Mouse (Mus musculus) right cerebral cortex, adult 2 months (tissue): Measurements from ENCODE around the gene Scd4.
A peak's percentile ranks its signal among the peaks of the same experiment; 100 is the strongest.

Experiments
- DNase-seq, 2 experiments: peaks; one replicate each; pipeline ENCODE4 v3.0.0; 2021 to 2022; ENCODE audit warnings: low spot score in 2 of 2

Scd4 gene

DNA sequence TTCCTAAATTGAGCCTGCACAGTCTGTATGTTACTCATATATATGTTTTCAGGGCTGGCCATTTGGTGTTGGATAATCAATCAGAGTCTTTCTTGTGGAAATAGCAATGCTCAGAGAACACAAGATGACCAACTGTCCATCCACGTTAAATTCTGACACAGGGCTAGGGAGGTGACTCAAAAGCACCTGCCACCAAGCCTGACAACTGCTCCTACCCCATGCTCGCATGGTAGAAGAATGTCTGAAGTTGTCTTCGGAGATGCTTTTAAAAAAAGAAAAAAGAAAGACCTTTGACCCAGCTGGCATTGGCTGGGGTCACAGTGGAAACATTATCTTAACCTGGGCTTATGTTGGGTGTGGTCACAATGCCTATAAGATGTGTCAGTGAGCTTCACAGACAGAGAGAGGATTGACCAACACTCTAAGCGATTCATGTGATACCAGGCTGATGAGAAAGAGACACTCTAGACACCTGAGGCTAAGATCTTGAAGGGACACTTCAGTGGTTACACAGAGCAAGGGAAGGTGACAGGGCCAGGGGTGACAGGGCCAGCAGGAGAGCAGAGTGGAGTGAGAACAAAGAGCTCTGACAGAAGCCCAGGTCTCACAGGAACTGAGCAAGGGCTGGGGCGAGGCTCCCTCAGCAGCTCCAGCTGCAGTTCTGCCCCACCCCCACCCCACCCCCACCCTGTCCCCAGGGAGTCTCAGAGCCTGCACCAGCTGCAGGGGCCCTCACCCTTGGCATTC lies 44.9 kb downstream of the Scd4 start:
- no peak for DNase-seq

DNA sequence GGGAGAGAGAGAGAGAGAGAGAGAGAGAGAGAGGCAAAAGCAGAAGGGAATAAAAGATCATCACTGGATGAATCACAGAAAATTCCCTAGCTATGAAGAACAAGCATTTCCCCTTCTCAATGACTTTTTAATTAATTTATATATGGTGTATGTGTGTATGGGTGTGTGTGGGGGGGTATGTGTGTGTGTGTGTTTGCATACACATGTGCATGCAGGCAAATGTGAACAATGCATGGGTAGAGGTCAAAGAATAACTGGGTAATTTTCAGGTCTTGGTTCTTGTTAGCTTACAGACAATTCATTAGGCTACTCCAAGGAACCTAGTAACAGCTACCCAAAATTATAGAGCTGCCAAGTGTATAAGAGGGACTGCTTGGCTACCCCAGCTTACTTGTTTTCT lies 46.2 kb downstream of the Scd4 start:
- no peak for DNase-seq

DNA sequence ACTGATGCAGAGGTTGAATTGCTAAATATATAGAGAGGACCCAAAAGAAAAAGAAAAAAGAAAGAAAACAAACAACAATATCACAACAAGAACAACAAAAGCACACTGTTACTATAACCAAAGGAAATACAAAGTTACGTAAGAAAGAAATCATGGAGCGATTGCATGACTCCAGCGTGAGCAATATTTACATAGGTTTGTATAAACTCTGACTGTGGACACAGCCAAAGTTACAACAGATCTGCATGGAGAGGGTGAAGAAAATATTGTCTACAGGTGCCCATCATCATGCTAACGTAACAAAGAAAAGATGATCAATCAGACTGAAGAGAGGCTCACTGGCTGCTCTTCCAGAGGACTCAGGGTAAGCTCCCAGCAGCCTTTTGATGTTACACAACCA lies 47.2 kb downstream of the Scd4 start:
- DNase-seq = no peak

DNA sequence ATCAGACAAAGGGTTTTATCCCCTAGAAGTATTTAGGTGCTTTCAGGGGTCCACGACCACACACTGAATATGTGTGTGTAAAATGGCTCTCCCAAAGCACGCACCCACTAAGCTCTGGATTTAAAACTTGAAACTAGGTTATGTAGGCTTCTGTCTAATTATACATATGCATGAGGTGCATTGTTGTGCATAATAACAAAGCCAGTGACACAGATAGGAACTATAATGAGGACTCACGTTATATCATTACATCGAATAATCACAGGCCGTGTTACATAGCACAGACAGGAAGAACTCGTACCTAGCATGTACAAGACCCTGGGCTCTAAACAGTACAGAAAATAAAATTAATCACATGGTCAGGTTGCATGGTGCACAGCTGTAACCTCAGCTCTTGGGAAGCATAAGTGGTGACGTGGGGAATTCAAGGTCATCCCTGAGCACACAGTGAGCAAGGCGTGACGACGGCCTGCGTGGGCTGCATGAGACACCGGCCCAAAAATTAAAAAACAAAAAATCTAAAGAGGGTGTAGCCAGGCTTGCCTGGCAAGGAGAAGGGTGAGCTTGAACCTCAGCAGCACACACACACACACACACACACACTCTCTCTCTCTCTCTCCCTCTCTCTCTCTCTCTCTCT lies 49.9 kb downstream of the Scd4 start:
- DNase-seq = no peak

DNA sequence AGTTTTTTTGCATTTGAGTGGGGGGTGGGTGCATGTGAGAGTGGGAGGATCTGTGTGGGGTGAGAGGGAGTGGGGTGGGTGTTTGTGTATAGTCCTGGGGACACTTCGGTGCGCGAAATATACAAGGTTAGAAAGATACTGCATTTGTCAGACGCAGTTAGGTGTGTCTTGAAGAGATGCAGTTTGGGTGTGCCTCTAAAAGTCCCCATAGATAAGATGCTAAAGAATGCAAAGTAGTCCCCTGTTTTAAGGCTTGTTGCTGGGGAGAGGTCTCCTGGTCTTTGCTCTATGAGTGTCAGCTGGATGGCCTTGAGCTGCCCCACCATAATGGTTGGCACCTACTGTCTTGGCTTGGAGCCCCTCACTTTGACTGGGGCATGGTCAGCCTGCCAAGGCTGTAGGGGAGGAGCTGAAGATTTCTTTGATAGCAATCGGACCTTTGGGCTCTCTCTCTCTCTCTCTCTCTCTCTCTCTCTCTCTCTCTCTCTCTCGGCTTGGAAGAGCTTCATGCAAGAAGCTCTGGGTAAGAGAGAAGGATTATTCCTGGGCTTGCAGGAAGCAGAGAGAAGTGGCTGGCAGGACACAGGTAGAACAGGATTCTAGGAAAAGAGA lies 53.1 kb downstream of the Scd4 start:
- DNase-seq = no peak

DNA sequence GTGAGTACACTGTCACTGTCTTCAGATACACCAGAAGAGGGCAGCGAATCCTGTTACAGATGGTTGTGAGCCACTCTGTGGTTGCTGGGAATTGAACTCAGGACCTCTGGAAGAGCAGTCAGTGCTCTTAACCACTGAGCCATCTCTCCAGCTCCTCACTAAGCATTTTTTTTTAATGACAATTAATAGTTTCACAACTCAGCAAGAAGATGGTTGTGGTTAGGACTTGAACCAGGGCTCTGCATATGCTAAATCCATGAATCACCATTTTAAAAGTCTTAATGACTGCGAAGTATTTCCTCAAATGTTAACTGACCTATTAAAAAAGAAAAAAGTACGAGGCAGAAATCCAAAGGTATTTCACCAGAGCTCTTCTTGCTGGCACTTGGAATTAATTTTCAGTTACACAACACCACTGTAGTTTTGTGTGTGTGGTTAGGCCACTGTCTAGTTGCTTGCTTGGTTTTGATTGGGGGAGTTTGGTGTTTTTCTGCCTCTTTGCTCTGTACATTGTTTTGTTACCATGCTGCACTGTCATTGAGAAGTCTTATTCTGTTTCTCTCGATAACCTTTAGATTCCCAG lies 54.3 kb downstream of the Scd4 start:
- DNase-seq = no peak

DNA sequence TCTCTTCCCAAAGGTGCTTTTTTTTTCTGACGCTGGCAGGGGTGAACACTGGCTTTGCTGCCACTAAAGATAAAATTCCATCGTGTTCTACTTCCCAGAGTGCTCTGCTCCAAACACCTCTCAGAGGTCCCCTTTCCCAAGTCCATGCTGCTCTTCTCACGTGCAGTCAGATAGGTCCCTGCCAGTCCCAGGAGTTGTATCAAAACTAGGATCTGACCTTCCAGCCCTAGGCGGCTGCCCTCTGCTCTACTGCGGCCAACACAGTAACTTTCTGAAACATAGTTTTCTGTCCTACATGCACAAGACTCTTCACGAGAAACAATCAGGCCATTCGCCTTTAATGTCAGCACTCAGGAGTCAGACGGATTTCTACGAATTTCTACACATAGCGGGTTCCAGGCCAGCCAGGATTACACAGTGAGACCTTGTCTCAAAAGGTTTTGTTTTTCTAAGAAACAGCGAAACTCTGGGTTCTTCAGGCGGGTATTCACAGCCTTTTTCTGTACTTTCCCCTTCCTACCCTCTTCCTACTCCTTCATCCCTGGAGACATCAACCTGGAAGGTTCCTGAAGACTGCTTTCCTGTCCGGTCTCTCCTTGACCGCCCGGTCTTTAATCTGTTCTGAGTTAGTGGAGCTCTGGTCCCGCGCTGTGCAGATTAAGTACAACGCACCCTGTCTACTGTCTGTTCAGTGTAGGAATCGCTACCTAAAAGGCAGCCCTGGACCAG lies 55.0 kb downstream of the Scd4 start:
- no peak for DNase-seq

DNA sequence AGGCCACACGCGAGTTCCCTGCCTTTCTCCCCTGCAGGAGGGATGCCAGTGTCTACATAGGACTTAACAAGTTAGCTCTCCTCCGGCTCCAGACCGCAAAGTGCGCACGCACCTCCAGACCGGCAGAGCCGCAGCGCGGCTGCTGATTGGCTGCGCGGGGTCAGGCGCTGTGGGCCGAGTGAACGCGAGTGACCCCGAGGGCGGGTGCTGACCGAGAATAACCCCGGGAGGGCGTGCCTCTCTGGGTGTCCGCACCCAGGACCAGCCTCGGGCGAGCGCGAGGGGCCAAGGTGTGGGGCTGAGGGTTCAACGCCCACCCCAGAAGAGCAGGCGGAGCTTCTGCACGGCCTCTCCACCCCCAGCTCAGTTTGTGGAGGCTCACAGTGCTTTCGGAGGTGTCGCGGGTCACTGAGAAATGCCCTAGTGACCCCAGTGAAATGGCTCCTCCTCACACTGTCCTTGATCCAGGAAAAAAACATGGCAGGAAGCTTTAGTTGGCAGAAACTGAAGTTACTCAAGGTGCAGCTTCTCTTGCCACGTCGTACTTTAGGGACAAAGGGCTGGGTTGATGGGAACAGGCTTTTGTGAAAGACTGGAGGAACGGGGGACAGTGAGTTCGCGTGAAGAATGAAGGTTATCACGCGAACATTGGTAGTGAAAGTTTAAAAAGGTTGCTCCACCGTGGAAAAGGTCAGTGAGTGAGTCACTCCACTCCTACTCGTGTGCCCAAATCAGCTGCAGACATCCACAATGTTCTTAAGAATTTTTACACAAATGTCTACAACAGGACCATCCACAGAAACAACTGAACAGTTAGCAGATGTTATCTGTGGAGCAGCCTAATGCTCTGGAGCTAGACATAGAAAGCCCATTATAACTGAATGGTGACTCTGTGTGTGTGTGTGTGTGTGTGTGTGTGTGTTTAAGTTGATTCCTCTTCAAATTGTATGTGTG lies 55.9 kb downstream of the Scd4 start:
- peak; percentile 82 to 88 for DNase-seq

DNA sequence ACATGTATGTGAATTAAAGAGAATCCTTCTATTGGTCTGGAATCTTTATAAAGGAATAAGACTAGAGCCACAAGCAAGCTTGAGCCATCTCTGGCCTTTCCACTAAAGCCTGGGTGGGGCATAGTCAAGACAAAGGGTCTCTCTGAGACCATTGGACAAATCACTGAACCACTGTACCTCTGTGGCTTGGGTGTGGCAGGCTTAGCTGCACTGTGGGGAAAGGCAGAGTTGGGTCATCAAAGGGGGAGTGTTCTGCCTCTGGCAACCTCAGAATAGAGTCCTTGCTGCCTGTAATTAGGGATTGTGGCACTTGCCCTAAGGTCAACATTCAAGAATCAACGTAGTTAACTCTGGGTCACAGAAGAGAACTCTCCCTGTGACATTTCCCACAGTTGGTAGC lies 56.6 kb downstream of the Scd4 start:
- DNase-seq = no peak

DNA sequence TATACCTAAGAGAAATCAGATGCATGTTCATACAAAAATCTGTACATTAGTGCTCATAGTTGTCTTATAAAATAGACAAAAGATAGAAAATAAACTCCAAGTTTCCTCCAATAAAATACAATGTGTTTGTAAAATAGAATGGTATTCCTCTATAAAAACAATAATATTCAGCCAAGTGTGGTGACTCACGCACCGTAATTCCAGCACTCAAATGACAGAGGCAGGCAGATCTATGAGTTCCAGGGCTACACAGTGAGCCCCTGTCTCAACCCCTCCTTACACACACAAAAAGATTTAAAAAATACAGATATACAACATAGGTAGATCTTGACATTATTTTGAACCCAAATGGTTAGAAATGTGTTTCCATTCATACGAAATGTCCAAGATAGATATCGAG lies 59.0 kb downstream of the Scd4 start:
- no peak for DNase-seq

DNA sequence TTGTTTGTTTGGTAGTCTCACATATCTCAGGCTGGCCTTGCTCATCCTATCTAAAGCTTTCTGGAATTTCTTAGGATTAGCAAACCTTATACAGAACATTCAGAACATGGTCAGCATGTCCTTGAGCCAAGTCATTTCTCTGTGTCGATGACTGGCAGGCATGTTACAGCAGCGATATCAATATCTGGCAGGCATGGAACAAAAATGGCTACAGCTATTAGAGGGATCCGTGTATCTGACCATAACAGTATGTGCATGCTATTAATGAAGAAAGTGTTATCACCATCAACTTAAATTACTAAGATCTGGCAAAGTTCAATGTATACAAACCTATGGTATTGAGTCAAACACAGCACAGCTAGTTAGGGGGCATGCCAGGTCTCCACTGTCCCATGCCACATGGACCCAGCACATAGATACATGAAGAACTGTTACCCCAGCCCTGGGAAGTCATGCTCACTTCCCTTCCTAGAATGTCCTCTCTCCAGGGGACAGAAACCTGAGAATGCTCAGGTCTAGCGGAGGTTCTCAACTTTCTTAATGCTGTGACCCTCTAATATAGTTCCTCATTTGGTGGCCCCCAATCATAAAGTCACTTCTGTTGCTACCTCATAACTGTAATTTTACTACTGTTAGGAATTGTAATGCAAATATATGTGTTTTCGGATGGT lies 59.6 kb downstream of the Scd4 start:
- no peak for DNase-seq

DNA sequence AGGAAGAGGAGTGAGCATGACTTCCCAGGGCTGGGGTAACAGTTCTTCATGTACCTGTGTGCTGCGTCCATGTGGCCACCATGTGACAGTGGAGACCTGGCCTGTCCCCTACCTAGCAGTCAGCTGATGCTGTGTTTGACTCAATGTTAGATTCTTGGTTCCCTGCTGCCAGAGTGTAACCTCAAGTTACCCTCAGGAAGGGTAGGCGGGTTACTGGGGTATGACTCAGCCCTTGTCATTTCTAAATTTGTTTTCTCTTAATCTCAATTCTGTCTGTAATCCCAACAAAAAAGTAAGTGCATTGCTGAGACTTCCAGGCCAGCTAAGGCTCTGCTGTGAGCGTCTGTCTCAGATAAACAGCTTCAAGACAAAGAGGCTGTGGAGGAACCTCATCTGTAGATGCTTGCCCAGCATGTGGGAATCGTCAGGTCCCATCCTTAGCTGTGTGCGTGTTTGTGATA lies 61.1 kb downstream of the Scd4 start:
- DNase-seq = no peak

DNA sequence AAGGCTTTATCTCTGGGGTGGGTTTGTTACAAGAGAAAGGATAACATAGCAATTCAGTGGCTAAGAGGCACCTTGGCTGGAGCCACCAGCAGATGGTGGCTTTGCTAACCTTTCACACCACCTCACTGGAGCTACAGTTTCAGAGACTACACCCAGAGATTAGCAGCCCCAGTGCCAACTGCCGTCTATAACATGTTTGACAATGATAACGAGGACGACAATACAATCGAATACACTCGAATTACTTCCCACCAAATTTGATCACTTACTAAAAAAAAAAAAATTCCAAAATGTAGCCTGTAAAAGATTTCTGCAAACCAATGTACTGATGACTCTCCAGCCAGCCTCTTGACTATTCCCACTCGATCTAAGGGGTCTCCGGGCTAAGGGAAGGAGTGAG lies 62.1 kb downstream of the Scd4 start:
- no peak for DNase-seq
